Mouse (Mus musculus) kidney, postnatal 14 days (tissue): ENCODE measurements around the gene Ankrd26.

ENCODE experiments used
- DNase-seq: peaks from one replicate; pipeline ENCODE4 v3.0.0; 2022; ENCODE audit warnings: mixed read lengths

Ankrd26 gene

GRCm38 (mm10) chr6:118478957-118479708 is 82.9 kb downstream of the Ankrd26 start, which contains the start of gene Zfp9:
Gene Zfp9, minus strand, starts transcription at chr6:118479320.
- DNase-seq, result peak; percentile 87

GRCm38 (mm10) chr6:118477875-118478785 is 83.9 kb downstream of the Ankrd26 start:
- DNase-seq, result no peak

GRCm38 (mm10) chr6:118462069-118462705 is 99.8 kb downstream of the Ankrd26 start:
- no peak for DNase-seq

- DNase-seq, result no peak
Observed at GRCm38 (mm10) chr6:118457726-118458125, 104.3 kb downstream of the Ankrd26 start.

GRCm38 (mm10) chr6:118455042-118455631 is 106.9 kb downstream of the Ankrd26 start, which contains the start of gene Zfp248:
Gene Zfp248, minus strand, starts transcription at chr6:118455528.
- peak; percentile 92 for DNase-seq

GRCm38 (mm10) chr6:118454452-118454851 is 107.6 kb downstream of the Ankrd26 start:
- DNase-seq, result no peak
